ENCODE assay signal across 19 mouse cellular contexts in genomic region chr16:57536511-57536910, GRCm38 (mm10).
DNase-seq lines count a peak whose midpoint lies in the region; ATAC-seq and TF ChIP-seq lines count a peak whose summit lies in the region.
"Had no signal": no experiment of that assay in that cellular context is flagged by ENCODE, and none has a peak within 500 bp of the region (broad histone marks: within the 10 kb centered on the region; RNA-seq: fewer than 3 reads in every experiment).

No protein-coding gene starts in this region.

- no peak overlapping the region for H3K4me2 ChIP-seq in liver, embryonic 11.5 days
- H3K4me2 ChIP-seq in embryonic facial prominence, embryonic 12.5 days (replicated peaks): no peak overlapping the region
- H3K4me2 ChIP-seq in midbrain, embryonic 16.5 days (ENCODE audit: low read length): no peak overlapping the region
- H3K4me2 ChIP-seq: hindbrain, embryonic 14.5 days had no signal

- TF ChIP-seq POLR2A in liver, adult 2 months (IDR thresholded peaks at IDR 0.05; ENCODE audit: extremely low read depth, insufficient read depth, low read length): no peak

- peaks cover 5% of the 10 kb centered on the region; the same call in 1 of the 2 replicates for H3K4me1 ChIP-seq in liver, adult 2 months (ENCODE audit: control insufficient read depth, insufficient read depth, low read length)
- H3K4me1 ChIP-seq in liver, embryonic 11.5 days (replicated peaks; ENCODE audit: control insufficient read depth, insufficient read depth, low read length): no peaks in the 10 kb centered on the region; the same call in 1 of the 2 replicates
- peaks cover 8% of the 10 kb centered on the region for H3K4me1 ChIP-seq in embryonic facial prominence, embryonic 12.5 days
- H3K4me1 ChIP-seq in midbrain, embryonic 16.5 days (ENCODE audit: control insufficient read depth, insufficient read depth, low read length): no peaks in the 10 kb centered on the region

- TF ChIP-seq CTCF in liver, adult 2 months (IDR thresholded peaks at IDR 0.05; ENCODE audit: low read depth, low read length): no peak
- no peak for TF ChIP-seq CTCF in gastrocnemius, adult 2 months (IDR thresholded peaks at IDR 0.05)

- H3K4me3 ChIP-seq in liver, adult 2 months (ENCODE audit: insufficient read depth, low read depth, low read length): no peak overlapping the region
- H3K4me3 ChIP-seq in liver, embryonic 11.5 days (ENCODE audit: low read depth, low read length): no peak overlapping the region
- H3K4me3 ChIP-seq in embryonic facial prominence, embryonic 12.5 days: no peak overlapping the region
- H3K4me3 ChIP-seq in gastrocnemius, adult 2 months: no peak overlapping the region
- H3K4me3 ChIP-seq in midbrain, embryonic 16.5 days (ENCODE audit: low read depth, low read length): no peak overlapping the region
- H3K4me3 ChIP-seq: forebrain, embryonic 10.5 days had no signal

- peak; percentile 35 for DNase-seq in liver, adult 2 months (ENCODE audit: extremely low read depth, low read depth, low spot score)
- no peak for DNase-seq in liver, embryonic 11.5 days (ENCODE audit: low spot score)
- DNase-seq in B cell, adult 2 months: peak; percentile 43 to 50
- no peak for DNase-seq in gastrocnemius, adult 2 months
- no peak for DNase-seq in adrenal gland, postnatal 14 days
- DNase-seq: adrenal gland, postnatal 36 days; kidney, adult 11 months; kidney, postnatal 4 days; layer of hippocampus, postnatal 36 days; left cerebral cortex, postnatal 4 days; midbrain, embryonic 14.5 days; retina, postnatal 1 day; thymus, postnatal 36 days had no signal

- intact Hi-C loops in gastrocnemius, adult 2 months (cut with DNase I): no loop called here

- no peaks in the 10 kb centered on the region for H3K36me3 ChIP-seq in liver, adult 2 months (ENCODE audit: control insufficient read depth, insufficient read depth, low read length)
- H3K36me3 ChIP-seq in liver, embryonic 11.5 days (ENCODE audit: control insufficient read depth, insufficient read depth, low read length): no peaks in the 10 kb centered on the region
- H3K36me3 ChIP-seq in embryonic facial prominence, embryonic 12.5 days: no peaks in the 10 kb centered on the region
- H3K36me3 ChIP-seq in midbrain, embryonic 16.5 days (ENCODE audit: control insufficient read depth, insufficient read depth, low read length): no peaks in the 10 kb centered on the region
- H3K36me3 ChIP-seq: forebrain, embryonic 10.5 days had no signal

- no peak overlapping the region for H3K27ac ChIP-seq in liver, adult 2 months (replicated peaks; ENCODE audit: insufficient read depth, low read depth, low read length)
- H3K27ac ChIP-seq in liver, embryonic 11.5 days (ENCODE audit: low read depth, low read length): no peak overlapping the region
- H3K27ac ChIP-seq in embryonic facial prominence, embryonic 12.5 days: 0 out of 2 replicates have a peak overlapping the region, but pooled peaks have one; percentile 9
- H3K27ac ChIP-seq in gastrocnemius, adult 2 months: no peak overlapping the region
- no peak overlapping the region for H3K27ac ChIP-seq in midbrain, embryonic 16.5 days (ENCODE audit: low read length)
- H3K27ac ChIP-seq: forebrain, embryonic 10.5 days; hindbrain, embryonic 14.5 days; stomach, postnatal 0 days had no signal

- no peak for ATAC-seq in liver, embryonic 11.5 days (replicated peaks; ENCODE audit: low FRiP score)
- ATAC-seq in embryonic facial prominence, embryonic 12.5 days (ENCODE audit: insufficient number of reproducible peaks, insufficient read depth, low FRiP score, low TSS enrichment): no peak
- ATAC-seq in megakaryocyte, adult 5-6 weeks (ENCODE audit: poor library complexity, severe bottlenecking): peak; percentile 94
- ATAC-seq in midbrain, embryonic 16.5 days: no peak

- no peaks in the 10 kb centered on the region for H3K9me3 ChIP-seq in liver, embryonic 11.5 days (ENCODE audit: control insufficient read depth, low read length)
- no peaks in the 10 kb centered on the region for H3K9me3 ChIP-seq in embryonic facial prominence, embryonic 12.5 days
- no peaks in the 10 kb centered on the region for H3K9me3 ChIP-seq in midbrain, embryonic 16.5 days (replicated peaks; ENCODE audit: control insufficient read depth, low read length, poor library complexity, severe bottlenecking)
- H3K9me3 ChIP-seq: forebrain, embryonic 10.5 days had no signal

- H3K27me3 ChIP-seq in liver, adult 2 months (ENCODE audit: control insufficient read depth, insufficient read depth, low read length): no peaks in the 10 kb centered on the region
- no peaks in the 10 kb centered on the region for H3K27me3 ChIP-seq in liver, embryonic 11.5 days (replicated peaks; ENCODE audit: control insufficient read depth, insufficient read depth, low read length)
- H3K27me3 ChIP-seq in embryonic facial prominence, embryonic 12.5 days: no peaks in the 10 kb centered on the region
- H3K27me3 ChIP-seq in midbrain, embryonic 16.5 days (ENCODE audit: control insufficient read depth, insufficient read depth, low read depth, low read length): no peaks in the 10 kb centered on the region

- WGBS in liver, adult 2 months: 91% methylated on average over 7 of the region's 7 CpGs
- WGBS in liver, embryonic 11.5 days: 77% methylated on average over 7 of the region's 7 CpGs
- 60% methylated on average over 7 of the region's 7 CpGs for WGBS in embryonic facial prominence, embryonic 12.5 days
- WGBS in midbrain, embryonic 16.5 days: 92% methylated on average over 7 of the region's 7 CpGs

- H3K9ac ChIP-seq in liver, adult 2 months (ENCODE audit: low read depth, low read length): no peak overlapping the region
- H3K9ac ChIP-seq in liver, embryonic 11.5 days (ENCODE audit: low read depth, low read length): no peak overlapping the region
- H3K9ac ChIP-seq in embryonic facial prominence, embryonic 12.5 days: no peak overlapping the region
- no peak overlapping the region for H3K9ac ChIP-seq in midbrain, embryonic 16.5 days (ENCODE audit: low read depth, low read length)
- H3K9ac ChIP-seq: hindbrain, embryonic 14.5 days had no signal

- no peaks in the 10 kb centered on the region; the same call in 1 of the 2 replicates for H3K79me2 ChIP-seq in liver, adult 2 months (ENCODE audit: control insufficient read depth, insufficient read depth, low read length)

Comparison
In these comparisons a context has a peak if more than half of its experiments do, and no peak if none do; other contexts are left out.
1. DNase-seq: peak in liver, adult 2 months (single experiment) and B cell, adult 2 months (2 of 2); none in liver, embryonic 11.5 days (single experiment), gastrocnemius, adult 2 months (single experiment) and adrenal gland, postnatal 14 days (single experiment).